Mouse (Mus musculus): Measurements from ENCODE around the gene P4ha2.

P4ha2 gene

DNA sequence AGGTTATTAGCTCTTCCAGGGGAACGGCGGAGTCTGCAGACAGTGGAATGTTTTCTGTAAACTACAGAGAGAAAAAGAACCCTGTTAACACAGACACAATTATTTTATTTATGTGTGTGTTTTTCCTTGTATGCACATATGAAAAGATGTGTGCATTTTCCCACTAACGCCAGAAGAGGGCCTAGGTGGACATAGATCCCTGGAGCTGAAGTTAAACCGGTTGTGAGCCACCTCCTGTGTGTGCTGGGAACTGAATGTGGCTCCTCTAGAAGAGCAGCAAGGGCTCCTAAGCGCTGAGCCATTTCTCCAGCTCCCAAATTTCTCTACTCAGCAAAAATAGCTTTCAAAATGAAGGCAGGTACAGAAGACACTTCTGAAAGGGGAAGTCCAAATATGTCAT is 14.1 kb upstream of the P4ha2 start:
- no peak for DNase-seq (ENCODE audit: low read depth, low spot score)

DNA sequence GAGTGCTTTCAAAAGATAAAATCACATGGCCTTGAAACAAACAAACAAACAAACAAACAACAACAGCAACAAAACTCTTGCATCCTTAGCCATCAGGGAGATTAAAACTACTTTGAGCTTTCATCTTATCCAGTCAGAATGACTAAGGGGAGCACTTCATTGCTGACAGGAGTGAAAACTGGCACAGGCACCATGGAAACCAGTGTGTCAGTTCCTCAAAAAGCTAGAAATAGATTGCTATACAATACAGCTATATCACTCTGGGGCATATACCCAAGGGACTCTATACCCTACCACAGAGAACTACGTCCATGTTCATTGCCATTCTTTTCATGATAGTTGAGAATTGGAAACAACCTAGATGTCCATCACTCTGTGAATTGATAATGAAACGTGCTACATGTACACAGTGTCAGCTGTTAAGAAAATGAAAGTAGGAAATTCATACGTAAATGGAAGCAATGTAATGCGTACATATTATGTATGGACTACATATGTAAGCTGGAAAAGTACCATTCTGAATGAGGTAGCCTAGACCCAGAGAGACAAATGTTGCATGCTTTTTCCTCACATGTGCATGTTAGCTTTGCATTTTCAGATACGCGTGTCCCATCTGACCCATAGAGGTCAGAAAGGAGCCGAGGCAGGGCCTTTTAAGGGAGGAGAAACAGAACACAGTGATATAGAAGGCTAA is 11.5 kb upstream of the P4ha2 start:
- peak; percentile 71 for DNase-seq (ENCODE audit: low read depth, low spot score)
- Histone ChIP-seq H3K36me3 (ENCODE audit: control insufficient read depth, insufficient read depth, low read length, poor library complexity, severe bottlenecking) (no peaks in the 10 kb centered on the region), H3K27me3 (ENCODE audit: control insufficient read depth, insufficient read depth, low read length, poor library complexity, severe bottlenecking) (no peaks in the 10 kb centered on the region)

More for the DNA sequence above, 14.1 kb upstream of the P4ha2 start:
- no peaks in the 10 kb centered on the region for H3K36me3 ChIP-seq (ENCODE audit: control insufficient read depth, insufficient read depth, low read length, poor library complexity, severe bottlenecking)
- no peaks in the 10 kb centered on the region for H3K27me3 ChIP-seq (ENCODE audit: control insufficient read depth, insufficient read depth, low read length, poor library complexity, severe bottlenecking)

DNA sequence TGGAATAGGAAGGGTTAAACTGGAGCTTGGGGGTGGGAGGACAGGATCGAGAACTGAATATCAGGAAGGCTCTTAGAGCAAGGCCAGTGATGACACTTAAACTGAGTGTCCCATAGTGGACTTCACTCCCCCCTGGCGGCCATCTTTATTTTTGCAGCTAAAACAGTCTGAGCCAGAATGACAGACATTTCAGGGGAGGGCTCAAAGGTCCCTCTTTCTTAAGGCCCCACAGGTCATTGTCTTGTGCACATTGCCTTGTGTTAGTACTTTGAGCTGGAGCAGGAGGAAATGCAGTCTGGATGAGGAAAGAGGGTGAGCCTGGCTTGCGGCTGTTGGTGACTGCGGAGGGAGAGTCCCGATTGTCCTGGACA is 11.0 kb upstream of the P4ha2 start:
- DNase-seq (ENCODE audit: low read depth, low spot score), result peak; percentile 78
- Histone ChIP-seq H3K36me3 (ENCODE audit: control insufficient read depth, insufficient read depth, low read length, poor library complexity, severe bottlenecking) (no peaks in the 10 kb centered on the region), H3K27me3 (ENCODE audit: control insufficient read depth, insufficient read depth, low read length, poor library complexity, severe bottlenecking) (no peaks in the 10 kb centered on the region)

DNA sequence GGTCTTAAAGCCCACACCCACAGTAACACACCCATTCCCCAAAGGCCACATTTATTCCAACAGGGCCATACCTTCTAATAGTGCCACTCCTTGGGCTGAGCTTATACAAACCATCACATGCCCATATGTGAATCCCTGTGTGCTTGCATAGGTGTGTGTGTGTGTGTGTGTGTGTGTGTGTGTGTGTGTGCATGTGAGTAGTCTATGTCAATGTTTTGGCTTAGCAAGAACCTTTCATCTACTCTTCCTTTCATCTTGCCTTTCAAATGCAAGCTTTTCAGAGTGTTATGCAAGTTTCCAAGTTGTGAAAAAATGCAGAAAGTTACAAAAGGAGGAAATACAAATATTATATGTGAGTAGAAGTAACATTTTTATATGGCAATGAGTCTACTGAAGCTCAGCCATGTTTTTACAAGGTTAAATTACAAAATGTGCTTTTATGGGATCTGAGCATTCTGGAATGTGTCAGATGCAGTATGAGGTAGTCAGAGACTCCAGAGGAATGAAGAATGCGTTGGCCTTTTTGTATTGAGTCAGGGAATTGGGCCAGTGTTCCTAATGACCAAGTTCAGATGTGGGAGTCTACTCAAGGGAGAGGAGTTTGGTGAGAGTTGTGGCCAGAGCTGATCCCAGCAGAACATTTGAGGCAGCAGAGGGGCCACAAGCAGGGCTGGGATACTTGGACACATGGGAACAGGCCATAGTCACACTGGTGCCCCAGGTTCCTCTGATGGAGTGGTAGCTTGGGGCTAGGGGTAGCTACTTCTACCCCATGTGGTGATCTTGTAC is 9.6 kb upstream of the P4ha2 start:
- no peak for DNase-seq (ENCODE audit: low read depth, low spot score)
- Histone ChIP-seq H3K36me3 (ENCODE audit: control insufficient read depth, insufficient read depth, low read length, poor library complexity, severe bottlenecking) (no peaks in the 10 kb centered on the region), H3K27me3 (ENCODE audit: control insufficient read depth, insufficient read depth, low read length, poor library complexity, severe bottlenecking) (no peaks in the 10 kb centered on the region)

DNA sequence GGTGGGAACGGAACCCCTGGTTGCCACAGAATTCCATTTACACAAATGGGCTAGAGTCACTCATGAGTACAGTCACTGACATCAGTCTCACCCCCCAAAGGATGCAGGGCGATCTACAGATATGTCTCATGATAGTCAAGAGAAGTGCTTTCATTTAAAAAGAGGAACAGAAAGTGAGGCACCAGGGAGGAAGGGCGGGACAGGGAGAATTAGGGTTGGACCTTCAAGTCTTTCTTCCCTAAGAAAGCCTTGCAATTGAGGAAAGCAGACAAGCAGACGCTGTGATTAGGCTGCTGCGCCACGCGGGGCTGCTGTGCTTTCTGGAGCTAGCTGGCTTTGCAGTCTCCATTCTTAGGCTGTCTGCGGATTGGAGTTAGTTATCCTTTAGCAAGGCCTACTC is 8.2 kb upstream of the P4ha2 start:
- no peaks in the 10 kb centered on the region for H3K27me3 ChIP-seq (ENCODE audit: control insufficient read depth, insufficient read depth, low read length, poor library complexity, severe bottlenecking)
- peak; percentile 89 for DNase-seq (ENCODE audit: low read depth, low spot score)
- no peaks in the 10 kb centered on the region for H3K36me3 ChIP-seq (ENCODE audit: control insufficient read depth, insufficient read depth, low read length, poor library complexity, severe bottlenecking)

DNA sequence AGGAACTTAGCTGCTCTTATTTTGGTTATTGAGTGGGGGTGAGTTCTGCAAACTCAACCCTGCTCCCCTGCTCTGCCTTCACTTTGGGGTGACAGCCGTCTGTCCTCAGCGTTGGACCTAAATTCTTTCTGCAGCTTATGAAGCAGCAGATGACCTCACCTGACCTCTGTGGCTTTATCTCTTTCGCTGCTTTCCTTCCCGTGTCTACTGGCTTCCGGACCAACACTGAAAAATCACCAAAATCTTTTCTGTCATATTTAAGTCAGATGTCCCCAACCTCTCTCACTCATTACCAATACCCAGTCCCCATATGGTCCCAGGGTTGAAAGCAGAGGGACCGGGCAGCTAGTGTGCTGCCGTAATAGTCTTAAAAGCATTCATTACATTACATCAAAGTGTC is 7.7 kb upstream of the P4ha2 start:
- H3K36me3 ChIP-seq (ENCODE audit: control insufficient read depth, insufficient read depth, low read length, poor library complexity, severe bottlenecking), result no peaks in the 10 kb centered on the region
- no peaks in the 10 kb centered on the region for H3K27me3 ChIP-seq (ENCODE audit: control insufficient read depth, insufficient read depth, low read length, poor library complexity, severe bottlenecking)
- DNase-seq (ENCODE audit: low read depth, low spot score), result peak; percentile 49

DNA sequence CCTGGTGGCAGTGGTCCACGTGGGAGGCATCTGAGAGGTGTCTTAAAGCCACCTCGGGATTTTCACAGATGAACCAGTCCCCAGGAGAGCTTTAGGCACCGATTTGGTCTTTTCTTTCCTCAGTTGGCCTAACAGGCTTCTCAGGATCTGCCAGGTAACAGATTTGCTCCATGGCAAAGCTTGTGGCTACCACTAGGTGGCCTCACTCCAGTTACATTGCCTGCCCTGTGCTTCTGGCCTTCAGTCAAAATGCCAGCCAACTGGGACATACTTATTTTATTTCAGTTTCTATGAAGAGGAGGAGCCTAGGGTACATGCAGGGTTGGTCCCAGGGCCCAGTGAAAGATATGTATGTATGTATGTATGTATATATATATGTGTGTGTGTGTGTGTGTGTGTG is 6.9 kb upstream of the P4ha2 start:
- no peaks in the 10 kb centered on the region for H3K36me3 ChIP-seq (ENCODE audit: control insufficient read depth, insufficient read depth, low read length, poor library complexity, severe bottlenecking)
- DNase-seq (ENCODE audit: low read depth, low spot score), result peak; percentile 61

DNA sequence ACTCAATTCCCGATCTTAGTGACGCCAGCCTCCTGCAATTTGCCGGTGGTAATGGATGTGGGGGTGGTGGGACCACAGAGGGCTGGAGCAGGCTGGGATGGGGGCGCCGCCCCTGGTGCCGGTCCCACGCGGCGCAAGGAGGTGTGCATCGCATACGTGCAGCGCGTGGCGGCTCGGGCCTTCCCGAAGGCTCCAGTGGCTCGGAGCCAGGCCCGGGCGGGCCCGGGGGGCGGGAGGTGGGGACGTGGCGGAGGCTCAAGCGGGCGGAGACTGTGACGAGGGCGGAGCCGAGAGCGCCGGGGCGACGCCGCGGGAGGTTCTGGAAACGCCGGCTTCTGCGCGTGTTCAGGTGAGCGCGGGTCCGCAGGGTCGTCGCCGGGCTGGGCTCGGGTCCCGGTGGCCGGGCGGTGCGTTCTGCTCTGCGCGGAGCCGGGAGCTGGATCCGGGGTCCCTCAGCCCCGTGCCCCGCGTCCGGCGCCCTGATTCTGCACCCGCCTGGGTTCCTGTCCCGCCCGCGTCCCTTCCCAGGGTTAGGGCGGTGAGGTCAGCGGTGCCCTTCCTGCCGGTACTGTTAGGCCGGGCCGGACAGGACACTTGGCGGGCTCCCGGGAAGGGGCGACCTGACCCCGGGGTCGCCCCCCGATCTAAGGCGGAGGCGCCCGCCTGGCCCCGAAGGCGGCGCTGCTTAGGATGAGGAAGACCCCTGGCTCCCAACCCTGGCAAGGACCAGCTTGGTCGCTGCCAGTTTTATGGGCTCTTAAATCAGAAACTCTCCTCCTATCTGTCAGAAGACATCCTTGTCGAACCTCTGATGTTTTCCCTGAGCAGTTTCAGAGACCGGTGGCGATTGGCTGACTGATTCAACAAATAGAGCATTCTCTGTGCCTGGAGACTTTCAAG is 1.0 kb downstream of the P4ha2 start:
- Histone ChIP-seq H3K27me3 (ENCODE audit: control insufficient read depth, insufficient read depth, low read length, poor library complexity, severe bottlenecking) (no peaks in the 10 kb centered on the region), H3K36me3 (ENCODE audit: control insufficient read depth, insufficient read depth, low read length, poor library complexity, severe bottlenecking) (no peaks in the 10 kb centered on the region)
- peak; percentile 20 for DNase-seq (ENCODE audit: low read depth, low spot score)

More for the DNA sequence above, 6.9 kb upstream of the P4ha2 start:
- H3K27me3 ChIP-seq (ENCODE audit: control insufficient read depth, insufficient read depth, low read length, poor library complexity, severe bottlenecking), result no peaks in the 10 kb centered on the region

DNA sequence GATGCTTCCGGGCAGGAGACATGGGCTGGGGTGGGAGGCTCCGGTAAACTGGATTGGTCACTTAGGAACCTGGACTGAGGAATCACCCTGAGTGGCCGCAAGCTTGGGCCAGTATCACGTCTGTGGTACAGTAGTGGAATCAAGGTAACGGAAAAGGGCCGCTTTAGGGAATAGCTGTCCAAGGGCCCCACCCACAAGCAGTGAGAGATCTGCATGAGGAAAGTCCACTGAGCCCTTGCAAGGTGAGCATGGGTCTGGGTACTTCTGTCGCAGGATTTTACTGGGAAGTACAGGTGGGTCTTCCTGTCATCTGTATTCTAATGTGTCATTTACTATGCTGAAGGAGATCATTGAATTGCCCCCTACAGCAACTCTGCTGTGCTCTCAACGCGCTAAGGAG is 1.8 kb downstream of the P4ha2 start:
- DNase-seq (ENCODE audit: low read depth, low spot score), result no peak
- Histone ChIP-seq H3K36me3 (ENCODE audit: control insufficient read depth, insufficient read depth, low read length, poor library complexity, severe bottlenecking) (no peaks in the 10 kb centered on the region), H3K27me3 (ENCODE audit: control insufficient read depth, insufficient read depth, low read length, poor library complexity, severe bottlenecking) (no peaks in the 10 kb centered on the region)

DNA sequence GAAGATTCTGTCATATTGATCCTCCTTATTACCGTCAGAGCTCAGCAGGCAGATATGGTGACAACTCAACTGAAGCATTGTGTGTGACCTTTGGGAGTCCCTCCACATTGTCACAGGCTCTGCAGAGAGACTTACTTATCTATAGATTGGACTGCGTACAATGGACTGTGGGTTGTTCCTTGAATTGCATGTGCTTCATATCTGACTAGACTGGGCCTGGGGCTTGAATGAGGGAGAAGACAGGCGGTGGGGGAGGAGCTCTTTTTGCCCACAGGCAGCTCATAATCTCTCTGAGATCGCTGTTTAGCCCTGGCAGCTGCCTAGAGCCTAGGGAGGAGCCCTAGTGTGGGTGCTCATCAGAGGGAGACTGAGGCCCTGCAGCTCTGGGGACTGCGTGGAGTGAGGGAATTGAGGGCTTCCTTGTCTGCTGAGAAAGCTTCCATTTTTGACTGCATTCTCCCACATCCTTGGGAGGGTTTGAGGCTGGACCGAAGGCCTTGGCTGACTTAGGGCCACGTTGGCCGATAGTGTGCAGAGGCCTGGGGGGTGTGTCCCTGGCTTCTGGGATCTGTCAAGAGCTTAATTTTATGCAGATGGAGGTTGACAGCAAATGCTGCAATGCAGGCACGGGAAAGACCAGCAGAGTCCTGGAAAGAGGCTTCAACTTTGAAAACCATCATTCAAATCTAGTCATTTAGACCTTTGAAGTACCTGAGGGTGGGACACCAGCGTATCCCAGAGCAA is 3.0 kb downstream of the P4ha2 start:
- DNase-seq (ENCODE audit: low read depth, low spot score), result no peak
- no peaks in the 10 kb centered on the region for H3K36me3 ChIP-seq (ENCODE audit: control insufficient read depth, insufficient read depth, low read length, poor library complexity, severe bottlenecking)
- no peaks in the 10 kb centered on the region; the same call in 1 of the 2 replicates for H3K27me3 ChIP-seq (ENCODE audit: control insufficient read depth, insufficient read depth, low read length, poor library complexity, severe bottlenecking)

DNA sequence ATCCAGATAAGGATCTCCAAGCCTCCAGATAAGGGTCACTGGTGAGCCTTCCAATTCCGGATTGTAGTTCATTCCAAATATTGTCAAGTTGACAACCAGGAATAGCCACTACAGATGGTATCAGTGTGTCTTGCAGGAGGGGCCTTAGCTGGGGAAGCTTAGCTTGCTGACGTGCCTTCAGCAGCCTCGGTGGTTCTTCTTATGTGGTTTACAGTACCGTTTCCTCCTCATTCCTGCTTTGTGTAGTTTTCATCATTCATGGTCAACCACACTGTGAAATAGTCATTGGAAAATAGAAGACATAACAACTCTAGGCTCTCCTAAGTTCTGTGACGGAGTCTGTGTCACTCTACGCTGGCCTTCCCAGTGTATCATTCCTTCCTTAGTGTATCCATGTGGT is 5.1 kb downstream of the P4ha2 start:
- Histone ChIP-seq H3K27me3 (ENCODE audit: control insufficient read depth, insufficient read depth, low read length, poor library complexity, severe bottlenecking) (no peaks in the 10 kb centered on the region; the same call in 1 of the 2 replicates), H3K36me3 (ENCODE audit: control insufficient read depth, insufficient read depth, low read length, poor library complexity, severe bottlenecking) (no peaks in the 10 kb centered on the region)
- no peak for DNase-seq (ENCODE audit: low read depth, low spot score)

DNA sequence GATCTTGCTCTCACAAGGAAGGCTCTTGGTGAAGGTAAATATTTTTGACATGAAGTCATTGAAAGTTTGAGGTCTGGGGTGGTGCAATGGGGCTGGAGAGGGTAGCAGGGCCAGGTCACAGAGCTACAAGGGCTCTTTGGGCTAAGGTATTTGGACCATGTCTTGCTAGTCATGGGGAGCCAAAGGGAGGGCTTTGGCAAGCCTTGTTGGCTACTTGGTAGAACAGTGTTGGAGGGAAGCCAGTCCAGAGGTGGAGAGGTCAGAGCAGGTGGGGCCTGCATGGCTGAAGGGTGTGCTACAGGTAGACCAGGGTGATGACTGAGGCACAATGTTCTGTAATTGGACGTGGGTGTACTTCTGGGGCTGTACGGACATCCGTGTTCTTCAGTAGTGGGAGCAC is 6.8 kb downstream of the P4ha2 start:
- no peaks in the 10 kb centered on the region for H3K36me3 ChIP-seq (ENCODE audit: control insufficient read depth, insufficient read depth, low read length, poor library complexity, severe bottlenecking)
- no peak for DNase-seq (ENCODE audit: low read depth, low spot score)
- no peaks in the 10 kb centered on the region; the same call in 1 of the 2 replicates for H3K27me3 ChIP-seq (ENCODE audit: control insufficient read depth, insufficient read depth, low read length, poor library complexity, severe bottlenecking)

DNA sequence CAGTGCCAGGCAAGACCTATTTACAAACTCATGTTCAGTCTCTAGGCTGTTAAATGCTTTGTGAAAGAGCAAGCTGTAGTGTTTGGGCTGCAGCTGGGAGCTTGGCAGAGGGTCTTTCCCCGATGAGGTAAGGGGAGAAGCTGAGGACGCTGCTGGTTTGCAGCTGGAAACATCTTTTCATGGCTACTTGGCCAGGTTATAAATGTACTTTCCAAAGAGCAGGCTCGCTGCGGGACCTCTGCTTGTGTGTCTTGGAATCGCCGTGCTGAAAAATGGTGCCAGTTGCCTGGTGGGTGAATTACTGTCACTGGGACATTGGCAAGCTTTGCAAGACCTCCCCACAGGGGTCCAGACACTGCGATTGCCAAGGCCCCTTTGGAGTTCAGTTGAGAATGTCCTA is 7.3 kb downstream of the P4ha2 start:
- no peaks in the 10 kb centered on the region for H3K36me3 ChIP-seq (ENCODE audit: control insufficient read depth, insufficient read depth, low read length, poor library complexity, severe bottlenecking)

DNA sequence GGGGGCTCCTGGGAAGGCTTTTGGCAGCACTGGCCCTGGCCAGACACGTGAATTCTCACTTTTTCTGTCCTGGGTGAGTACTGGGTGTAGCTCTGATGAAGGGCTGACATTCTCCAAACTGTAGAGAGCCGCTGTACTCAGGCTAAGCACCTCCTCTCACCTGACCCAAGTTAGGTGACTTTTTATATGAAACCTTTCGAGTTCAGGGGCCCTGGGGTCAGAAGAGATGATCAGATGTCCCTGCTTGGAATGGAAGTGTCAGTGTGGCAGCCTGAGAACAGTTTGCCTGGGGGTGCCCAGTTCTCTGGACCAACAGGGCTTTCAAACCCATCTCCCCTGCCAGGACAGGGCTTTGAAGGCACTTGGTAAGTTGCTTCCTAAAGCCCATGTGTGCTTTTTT is 8.2 kb downstream of the P4ha2 start:
- Histone ChIP-seq H3K36me3 (ENCODE audit: control insufficient read depth, insufficient read depth, low read length, poor library complexity, severe bottlenecking) (no peaks in the 10 kb centered on the region), H3K27me3 (ENCODE audit: control insufficient read depth, insufficient read depth, low read length, poor library complexity, severe bottlenecking) (no peaks in the 10 kb centered on the region; the same call in 1 of the 2 replicates)
- DNase-seq (ENCODE audit: low read depth, low spot score), result no peak

More for the DNA sequence above, 7.3 kb downstream of the P4ha2 start:
- H3K27me3 ChIP-seq (ENCODE audit: control insufficient read depth, insufficient read depth, low read length, poor library complexity, severe bottlenecking), result no peaks in the 10 kb centered on the region; the same call in 1 of the 2 replicates
- no peak for DNase-seq (ENCODE audit: low read depth, low spot score)

Measured in splenic B cell, adult 2 months (primary cell).